In the genomic region with DNA sequence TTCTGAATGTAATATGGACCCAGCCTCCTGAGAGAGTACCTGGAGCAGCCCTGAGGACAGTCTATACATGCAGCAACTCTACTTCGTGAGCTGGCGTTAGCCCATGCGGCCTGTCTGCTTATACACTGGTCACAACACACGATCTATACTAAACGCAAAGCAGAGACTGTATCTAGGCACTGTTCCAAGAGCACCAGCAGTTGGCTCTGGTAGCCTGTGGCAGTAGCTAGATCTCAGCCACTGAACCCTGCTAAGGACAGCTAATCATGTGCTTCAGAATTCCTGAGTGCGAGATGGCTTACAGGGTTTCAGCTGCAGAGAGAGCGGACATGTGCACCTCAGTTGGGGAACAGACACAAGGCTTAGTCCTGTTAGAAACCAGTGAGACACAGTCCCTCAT, we compare ENCODE assay signal across 13 mouse cellular contexts.
DNase-seq lines count a peak whose midpoint lies in the region; ATAC-seq lines count a peak whose summit lies in the region.
"Had no signal": no experiment of that assay in that cellular context is flagged by ENCODE, and none has a peak within 500 bp of the region (broad histone marks: within the 10 kb centered on the region; RNA-seq: fewer than 3 reads in every experiment).

No protein-coding gene starts in this region.

- 63% methylated on average over 7 of the region's 7 CpGs for WGBS in lung, embryonic 16.5 days

- no peak overlapping the region for H3K27ac ChIP-seq in lung, embryonic 16.5 days (ENCODE audit: low read length)
- H3K27ac ChIP-seq: embryonic facial prominence, embryonic 15.5 days had no signal

- no peaks in the 10 kb centered on the region for H3K9me3 ChIP-seq in lung, embryonic 16.5 days (ENCODE audit: control insufficient read depth, low read length)
- H3K9me3 ChIP-seq: embryonic facial prominence, embryonic 15.5 days had no signal

- no peaks in the 10 kb centered on the region for H3K27me3 ChIP-seq in lung, embryonic 16.5 days (ENCODE audit: control insufficient read depth, insufficient read depth, low read depth, low read length)
- H3K27me3 ChIP-seq: embryonic facial prominence, embryonic 15.5 days had no signal

- H3K4me3 ChIP-seq in lung, embryonic 16.5 days (ENCODE audit: low read length) = no peak overlapping the region
- H3K4me3 ChIP-seq: embryonic facial prominence, embryonic 15.5 days had no signal

- ATAC-seq in lung, embryonic 16.5 days (ENCODE audit: low read depth) = peak; percentile 70
- ATAC-seq: midbrain, embryonic 16.5 days had no signal

- peak; percentile 93 for DNase-seq in heart, adult 11 months
- DNase-seq in heart, postnatal 36 days = no peak
- no peak for DNase-seq in lung, postnatal 25 days (ENCODE audit: low spot score)
- DNase-seq in cerebellum, postnatal 14 days = peak; percentile 58 to 63
- peak; percentile 46 to 63 for DNase-seq in heart, postnatal 10 days
- no peak for DNase-seq in ovary, postnatal 14 days (ENCODE audit: low spot score)
- DNase-seq in adrenal gland, adult (ENCODE audit: inconsistent age in 2 of 2, low spot score in 1 of 2) = no peak
- DNase-seq: kidney, adult 9 months; liver; lung, postnatal 4 days had no signal

- no peaks in the 10 kb centered on the region for H3K36me3 ChIP-seq in lung, embryonic 16.5 days (ENCODE audit: control insufficient read depth, insufficient read depth, low read length)
- H3K36me3 ChIP-seq: embryonic facial prominence, embryonic 15.5 days had no signal

- no peak overlapping the region for H3K9ac ChIP-seq in lung, embryonic 16.5 days (ENCODE audit: low read length)
- H3K9ac ChIP-seq: embryonic facial prominence, embryonic 15.5 days had no signal

- no peak overlapping the region for H3K4me2 ChIP-seq in lung, embryonic 16.5 days (ENCODE audit: low read depth, low read length)
- H3K4me2 ChIP-seq: embryonic facial prominence, embryonic 15.5 days had no signal

- H3K4me1 ChIP-seq in lung, embryonic 16.5 days (replicated peaks; ENCODE audit: control insufficient read depth, insufficient read depth, low read length) = no peaks in the 10 kb centered on the region
- H3K4me1 ChIP-seq: embryonic facial prominence, embryonic 15.5 days had no signal

- intact Hi-C loops in heart, postnatal 36 days (cut with DNase I) = loop anchor here (5.0 kb wide), 1 partner anchor 189 kb away; no protein-coding TSS in a partner anchor
- intact Hi-C loops in heart, postnatal 10 days (cut with DNase I) = loop anchor here (10.0 kb wide), 1 partner anchor 438 kb away; no protein-coding TSS in a partner anchor

Comparison
In these comparisons a context has a peak if more than half of its experiments do, and no peak if none do; other contexts are left out.
1. DNase-seq: peak in heart, adult 11 months (single experiment), cerebellum, postnatal 14 days (2 of 2) and heart, postnatal 10 days (2 of 2); none in heart, postnatal 36 days (0 of 2), lung, postnatal 25 days (single experiment), ovary, postnatal 14 days (single experiment) and adrenal gland, adult (0 of 2).